Mouse (Mus musculus) CH12.LX (cell line): ENCODE results near the gene Igf1r. TPM values are rescaled to one million over a fixed set of nuclear protein-coding genes. Genes with fewer than 3 reads are reported as not detected.

Experiments
- DNase-seq: peaks from one replicate; pipeline ENCODE4 v3.0.0-alpha.2; 2013; ENCODE audit errors: extremely low read depth
- H3K27ac ChIP-seq: 2 replicates; pipeline ENCODE4 v1.5.1; 2012; ENCODE audit warnings: low read depth, mild to moderate bottlenecking, control low read depth, moderate library complexity; ENCODE audit not compliant: insufficient read depth
- H3K27me3 ChIP-seq: replicated peaks from 2 replicates; pipeline ENCODE3; 2012; ENCODE audit warnings: inconsistent platforms
- H3K36me3 ChIP-seq, 2 experiments: replicated peaks in 1 of 2; 2 replicates each; pipeline versions ENCODE3 to v1.6.1; 2012; ENCODE audit warnings: inconsistent platforms in 1 of 2, low read length in 1 of 2, mild to moderate bottlenecking in 1 of 2, mixed read lengths in 1 of 2, moderate library complexity in 1 of 2; ENCODE audit not compliant: control insufficient read depth in 1 of 2, insufficient read depth in 1 of 2
- H3K4me1 ChIP-seq, 2 experiments: 2 replicates each; pipeline ENCODE4 v1.6.1; 2012; ENCODE audit warnings: inconsistent platforms in 1 of 2, moderate library complexity in 1 of 2; ENCODE audit not compliant: insufficient read depth in 2 of 2, control insufficient read depth in 1 of 2
- H3K4me2 ChIP-seq: 2 replicates; pipeline ENCODE4 v1.6.1; 2012; ENCODE audit warnings: low read depth, mild to moderate bottlenecking, control low read depth; ENCODE audit not compliant: poor library complexity, insufficient read depth, severe bottlenecking
- H3K4me3 ChIP-seq, 3 experiments: fragments of 150-350 bp in 1 of 3; sonication (generic) in 1 of 3; replicated peaks in 1 of 3; 2 replicates each; pipeline versions ENCODE3 to v1.5.1; 2011 to 2012; ENCODE audit warnings: low read depth in 2 of 3, low read length in 2 of 3, mild to moderate bottlenecking in 2 of 3, moderate library complexity in 2 of 3, control low read depth in 1 of 3, improper control_type of control experiment in 1 of 3, inconsistent platforms in 1 of 3, mixed read lengths in 1 of 3; ENCODE audit not compliant: poor library complexity in 1 of 3
- H3K79me2 ChIP-seq: replicated peaks from 2 replicates; pipeline ENCODE4 v1.6.1; 2012; ENCODE audit warnings: mild to moderate bottlenecking, moderate library complexity; ENCODE audit not compliant: control insufficient read depth, poor library complexity, insufficient read depth, severe bottlenecking; ENCODE audit errors: extremely low read depth
- H3K9ac ChIP-seq: 2 replicates; pipeline ENCODE4 v1.6.1; 2012; ENCODE audit warnings: low read depth, mild to moderate bottlenecking, control low read depth, moderate library complexity; ENCODE audit not compliant: insufficient read depth
- H3K9me3 ChIP-seq: replicated peaks from 2 replicates; pipeline ENCODE3; 2012; ENCODE audit warnings: low read length, inconsistent platforms, mixed read lengths
- BHLHE40 ChIP-seq: IDR thresholded peaks from 2 replicates; pipeline ENCODE4 v1.6.1; 2011; ENCODE audit warnings: mild to moderate bottlenecking, low read depth, low read length, improper control_type of control experiment
- CHD1 ChIP-seq: IDR thresholded peaks from 2 replicates; pipeline ENCODE4 v1.6.1; 2012; ENCODE audit warnings: low read depth, low read length, improper control_type of control experiment, inconsistent platforms
- CHD2 ChIP-seq: IDR thresholded peaks from 2 replicates; pipeline ENCODE4 v1.6.1; 2011; ENCODE audit warnings: low read length, improper control_type of control experiment
- E2F4 ChIP-seq: IDR thresholded peaks from 2 replicates; pipeline ENCODE4 v1.6.1; 2011; ENCODE audit warnings: low read depth, low read length, improper control_type of control experiment; ENCODE audit not compliant: insufficient replicate concordance
- HCFC1 ChIP-seq: IDR thresholded peaks from 2 replicates; pipeline ENCODE4 v1.6.1; 2012; ENCODE audit warnings: low read depth, mild to moderate bottlenecking, inconsistent platforms, low read length, improper control_type of control experiment
- JUN ChIP-seq: IDR thresholded peaks from 2 replicates; pipeline ENCODE4 v1.6.1; 2011; ENCODE audit warnings: low read depth, mild to moderate bottlenecking, low read length, improper control_type of control experiment, moderate library complexity; ENCODE audit not compliant: insufficient read depth
- JUND ChIP-seq: conservative IDR thresholded peaks from 2 replicates; pipeline ENCODE4 v1.6.1; 2011; ENCODE audit warnings: low read depth, low read length, improper control_type of control experiment
- MAFK ChIP-seq: IDR thresholded peaks from 2 replicates; pipeline ENCODE4 v1.6.1; 2011; ENCODE audit warnings: low read length, improper control_type of control experiment; ENCODE audit not compliant: insufficient replicate concordance
- MAX ChIP-seq: IDR thresholded peaks from 2 replicates; pipeline ENCODE4 v1.6.1; 2011; ENCODE audit warnings: low read length, improper control_type of control experiment
- MEF2A ChIP-seq: IDR thresholded peaks from 2 replicates; pipeline ENCODE4 v1.6.1; 2014; ENCODE audit warnings: low read depth, mild to moderate bottlenecking, inconsistent platforms, low read length, improper control_type of control experiment, borderline replicate concordance
- MYC ChIP-seq: IDR thresholded peaks from 2 replicates; pipeline ENCODE4 v1.6.1; 2011; ENCODE audit warnings: low read depth, mild to moderate bottlenecking, improper control_type of control experiment, low read length
- NELFE ChIP-seq: IDR thresholded peaks from 2 replicates; pipeline ENCODE4 v1.6.1; 2011; ENCODE audit warnings: low read depth, low read length, improper control_type of control experiment
- NRF1 ChIP-seq: IDR thresholded peaks from 2 replicates; pipeline ENCODE4 v1.6.1; 2014; ENCODE audit warnings: low read depth, mild to moderate bottlenecking, inconsistent platforms, low read length, improper control_type of control experiment, moderate library complexity
- POLR2AphosphoS2 ChIP-seq: IDR thresholded peaks from 2 replicates; pipeline ENCODE4 v1.6.1; 2011; ENCODE audit warnings: low read depth, low read length, improper control_type of control experiment
- RCOR1 ChIP-seq: conservative IDR thresholded peaks from 2 replicates; pipeline ENCODE4 v1.6.1; 2012; ENCODE audit warnings: low read depth, mild to moderate bottlenecking, inconsistent platforms, low read length, improper control_type of control experiment
- TBP ChIP-seq: conservative IDR thresholded peaks from 2 replicates; pipeline ENCODE4 v1.6.1; 2011; ENCODE audit warnings: low read depth, low read length, improper control_type of control experiment
- UBTF ChIP-seq: IDR thresholded peaks from 2 replicates; pipeline ENCODE4 v1.6.1; 2012; ENCODE audit warnings: low read depth, mild to moderate bottlenecking, inconsistent platforms, low read length, improper control_type of control experiment, moderate library complexity
- USF1 ChIP-seq: IDR thresholded peaks from 2 replicates; pipeline ENCODE4 v1.6.1; 2014; ENCODE audit warnings: low read depth, mild to moderate bottlenecking, inconsistent platforms, low read length, improper control_type of control experiment
- USF2 ChIP-seq: conservative IDR thresholded peaks from 2 replicates; pipeline ENCODE4 v1.6.1; 2011; ENCODE audit warnings: low read depth, low read length, improper control_type of control experiment
- dilution Hi-C: fragments of 300-500 bp; cut with MboI; formaldehyde crosslinking; loops from 2 replicates; pipeline ENCODE4 v1.14.3; 2020; ENCODE audit warnings: low sequenced_read_pairs; ENCODE audit not compliant: extremely low pct_unique_long_range_greater_than_20kb, extremely low pct_ligation_motif_present
- in situ Hi-C: fragments of 300-500 bp; cut with MboI; formaldehyde crosslinking; loops from 3 replicates; pipeline ENCODE4 v1.14.3; 2019; ENCODE audit warnings: low sequenced_read_pairs, low pct_ligation_motif_present, low pct_unique_long_range_greater_than_20kb, mixed read lengths
- polyA plus RNA-seq: library from polyadenylated mRNA; unstranded; fragments of >175 nt; gene quantifications from 2 replicates; pipeline ENCODE4 v1.2.1, GENCODE M21; 2012; ENCODE audit warnings: low read depth; ENCODE audit not compliant: insufficient read length
- total RNA-seq, 2 experiments: library from RNA; depleted of rRNA; stranded (reverse); fragments of 300-350 nt in 1 of 2; fragments of >200 nt in 1 of 2; gene quantifications; 2 replicates each; pipeline ENCODE4 v1.2.3; 2012 to 2014

The Igf1r gene
- total and polyA plus RNA-seq, 3 experiments = 0.19 to 1.6 (median 0.29) TPM

DNA sequence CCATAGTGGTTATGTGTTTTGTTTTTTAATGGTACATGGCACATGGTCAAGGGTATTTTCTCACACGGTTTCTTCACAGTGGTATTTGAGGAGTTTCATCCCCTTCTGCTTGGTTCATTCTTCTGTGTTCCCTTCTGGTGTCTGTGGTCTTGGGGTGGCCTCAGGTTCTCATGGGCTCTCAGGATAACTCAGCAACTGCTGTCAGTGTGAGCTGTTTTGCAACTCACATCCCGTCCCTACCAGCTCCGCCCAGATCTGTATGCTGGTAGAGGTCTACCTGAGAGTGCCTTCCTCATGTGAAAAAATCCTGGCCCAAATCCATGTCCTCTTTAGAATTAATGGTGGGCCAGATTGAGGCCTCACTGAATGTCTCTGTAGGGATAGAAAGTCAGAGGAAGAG is 104.4 kb downstream of the Igf1r start:
- TF ChIP-seq USF1 (no peak), NELFE (no peak), RCOR1 (no peak), TBP (no peak), USF2 (no peak), NRF1 (no peak), UBTF (no peak), E2F4 (no peak), JUND (no peak), MAX (no peak), MAFK (no peak), CHD1 (no peak), POLR2AphosphoS2 (no peak), MYC (no peak), BHLHE40 (no peak), HCFC1 (no peak), MEF2A (no peak), JUN (no peak)
- in situ Hi-C loops (no loop called here), dilution Hi-C loops (no loop called here)
- Histone ChIP-seq H3K4me2 (no peak overlapping the region), H3K9ac (no peak overlapping the region), H3K4me3 (no peak overlapping the region), H3K9me3 (no peaks in the 10 kb centered on the region), H3K36me3 (no peaks in the 10 kb centered on the region), H3K4me1 (peaks cover 0 to 3% of the 10 kb centered on the region in 2 experiments; a peak in 2 of 4 replicates), H3K27ac (no peak overlapping the region), H3K27me3 (peaks cover 2% of the 10 kb centered on the region), H3K79me2 (no peaks in the 10 kb centered on the region)
- no peak for DNase-seq

DNA sequence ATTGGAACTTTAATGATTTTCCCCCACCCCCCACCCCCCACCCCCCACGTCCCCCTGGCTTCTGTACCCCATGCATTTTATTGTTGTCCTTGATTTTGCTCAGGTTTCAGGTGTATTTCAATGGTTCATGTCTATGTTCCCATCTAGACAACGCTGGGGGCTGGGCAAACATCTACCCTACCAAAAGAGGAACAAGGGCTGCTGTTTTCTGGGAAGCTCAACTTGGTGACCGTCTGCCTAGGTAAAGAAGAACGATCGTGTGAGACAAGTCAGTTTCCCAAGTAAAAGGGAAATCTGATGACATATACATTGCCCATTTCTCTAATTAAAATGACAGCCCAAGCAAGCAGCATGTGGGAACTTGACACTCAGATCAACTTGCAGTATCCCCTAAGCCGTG is 107.1 kb downstream of the Igf1r start:
- Histone ChIP-seq H3K4me1 (peaks cover 3 to 12% of the 10 kb centered on the region in 2 experiments), H3K4me2 (no peak overlapping the region), H3K4me3 (no peak overlapping the region), H3K27ac (no peak overlapping the region), H3K27me3 (peaks cover 2% of the 10 kb centered on the region), H3K36me3 (no peaks in the 10 kb centered on the region), H3K9ac (no peak overlapping the region), H3K9me3 (no peaks in the 10 kb centered on the region), H3K79me2 (no peaks in the 10 kb centered on the region)
- no peak for DNase-seq
- in situ Hi-C loops (no loop called here), dilution Hi-C loops (no loop called here)
- no peak for TF ChIP-seq CHD2
